Mouse (Mus musculus) neural tube, embryonic 14.5 days (tissue): ENCODE data around the gene Trpc4ap. TPM values are rescaled to one million over a fixed set of nuclear protein-coding genes. Genes with fewer than 3 reads are reported as not detected.

Source experiments
- ATAC-seq: fragments of 200-750 bp; cut with Nextera tagmentation; 2 replicates; pipeline ENCODE4 v1.8.0; 2017; ENCODE audit warnings: low read depth, mild to moderate bottlenecking, moderate TSS enrichment, moderate library complexity
- H3K27ac ChIP-seq: fragments of 300-500 bp; sonication (generic); 2 replicates; pipeline ENCODE4 v1.5.1; 2014; ENCODE audit warnings: low read depth, mild to moderate bottlenecking, control low read depth, low read length, moderate library complexity, mixed read lengths
- H3K27me3 ChIP-seq: fragments of 300-500 bp; sonication (generic); 2 replicates; pipeline ENCODE4 v1.6.1; 2014; ENCODE audit warnings: low read length; ENCODE audit not compliant: control insufficient read depth, insufficient read depth
- H3K36me3 ChIP-seq: fragments of 300-500 bp; sonication (generic); 2 replicates; pipeline ENCODE4 v1.6.1; 2014; ENCODE audit warnings: low read length, mixed read lengths; ENCODE audit not compliant: control insufficient read depth, insufficient read depth
- H3K4me1 ChIP-seq: fragments of 300-500 bp; sonication (generic); 2 replicates; pipeline ENCODE4 v1.6.1; 2014; ENCODE audit warnings: low read length; ENCODE audit not compliant: control insufficient read depth, insufficient read depth
- H3K4me2 ChIP-seq: fragments of 300-500 bp; sonication (generic); 2 replicates; pipeline ENCODE4 v1.6.1; 2014; ENCODE audit warnings: mild to moderate bottlenecking, low read depth, low read length, control low read depth
- H3K4me3 ChIP-seq: fragments of 300-500 bp; sonication (generic); 2 replicates; pipeline ENCODE4 v1.5.1; 2014; ENCODE audit warnings: low read depth, low read length, control low read depth, mixed read lengths
- H3K9ac ChIP-seq: fragments of 300-500 bp; sonication (generic); replicated peaks from 2 replicates; pipeline ENCODE4 v1.6.1; 2014; ENCODE audit warnings: low read depth, mild to moderate bottlenecking, control low read depth, low read length, mixed read lengths
- H3K9me3 ChIP-seq: fragments of 300-500 bp; sonication (generic); 2 replicates; pipeline ENCODE4 v1.6.1; 2016; ENCODE audit warnings: low read length; ENCODE audit not compliant: control insufficient read depth
- WGBS: fragments of 180-500 bp; shearing (Covaris S2); extraction: QIAGEN DNeasy Blood & Tissue Kit; methylation state at CpG from one replicate; pipeline ENCODE4 v1.1.7; 2014; 5-methylcytosine and 5-hydroxymethylcytosine counted together
- polyA plus RNA-seq: library from polyadenylated mRNA; unstranded; fragments of >200 nt; fragmentation: Nextera tagmentation; extraction: Ambion mirVana; gene quantifications from 2 replicates; pipeline ENCODE4 v1.2.1, GENCODE M21; 2014

Gene Trpc4ap
- polyA plus RNA-seq, 1 experiment from 2014 or later, result 165 TPM

DNA sequence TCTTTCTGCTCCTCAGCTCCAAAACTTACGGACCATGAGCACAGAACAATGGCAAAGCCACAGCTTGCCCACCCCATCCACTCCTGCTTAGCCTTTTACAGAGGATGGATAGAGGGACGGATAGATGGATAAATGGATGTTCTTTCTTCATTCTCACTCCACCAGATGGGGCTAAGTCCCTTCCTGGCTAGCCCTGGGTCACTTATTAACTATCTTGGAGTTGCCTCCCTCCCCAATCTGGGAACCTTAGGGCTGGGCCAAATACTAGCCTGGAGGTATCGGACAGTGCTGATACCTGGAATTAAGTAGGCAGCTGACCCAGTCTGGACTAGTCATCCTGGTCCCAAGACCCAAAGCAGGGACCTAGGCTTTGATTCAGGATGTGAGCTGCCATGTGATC lies 88.5 kb downstream of the Trpc4ap start:
- H3K9ac ChIP-seq, result no peak overlapping the region
- H3K4me2 ChIP-seq, result no peak overlapping the region
- 64% methylated on average over 3 of the region's 3 CpGs for WGBS
- H3K4me3 ChIP-seq, result no peak overlapping the region
- H3K36me3 ChIP-seq, result no peaks in the 10 kb centered on the region
- H3K27ac ChIP-seq, result no peak overlapping the region
- no peaks in the 10 kb centered on the region for H3K9me3 ChIP-seq
- no peaks in the 10 kb centered on the region for H3K27me3 ChIP-seq
- no peak for ATAC-seq
- H3K4me1 ChIP-seq, result no peaks in the 10 kb centered on the region

DNA sequence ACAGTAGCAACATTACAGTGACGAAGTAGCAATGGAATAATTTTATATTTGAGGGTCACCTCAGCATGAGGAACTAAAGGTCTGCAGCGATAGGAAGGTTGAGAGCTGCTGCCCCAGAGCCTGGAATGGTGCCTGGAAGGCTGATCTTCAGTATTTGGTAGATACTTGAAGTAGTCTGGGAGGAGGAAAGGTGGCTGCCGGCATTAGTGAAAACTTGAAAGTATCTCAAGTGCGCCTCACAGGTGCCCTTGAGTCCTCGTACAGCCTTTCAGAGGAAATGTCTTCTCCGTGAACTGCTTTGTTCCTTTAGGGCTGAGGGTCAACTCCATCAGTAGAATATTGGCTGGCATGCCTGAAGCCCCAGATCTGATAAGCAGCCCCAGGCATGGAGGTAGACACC lies 96.7 kb downstream of the Trpc4ap start:
- 84% methylated on average over 6 of the region's 6 CpGs for WGBS
- ATAC-seq, result no peak
- H3K9me3 ChIP-seq, result no peaks in the 10 kb centered on the region

DNA sequence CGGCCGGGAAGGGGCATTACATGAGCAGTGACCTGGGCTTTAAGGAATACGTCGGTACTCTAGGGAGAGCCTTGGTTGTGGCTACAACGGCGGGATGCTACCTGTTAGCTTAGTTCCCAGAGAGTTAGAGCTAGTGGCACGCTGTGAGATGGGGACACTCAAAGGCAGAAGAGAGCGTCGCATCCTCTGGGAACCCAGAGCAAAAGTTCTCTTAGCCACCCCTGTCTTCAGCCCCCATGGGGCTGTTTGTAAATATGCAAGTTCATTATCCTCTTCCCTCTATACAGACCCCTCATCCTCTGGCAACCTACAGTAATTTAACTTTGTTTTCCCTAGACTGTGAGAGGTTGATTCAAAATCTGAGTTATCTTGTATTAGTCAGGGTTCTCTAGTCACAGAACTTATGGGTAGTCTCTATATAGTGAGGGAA lies 99.3 kb downstream of the Trpc4ap start:
- WGBS, result 1% methylated on average over 9 of the region's 9 CpGs
- Histone ChIP-seq H3K36me3 (no peaks in the 10 kb centered on the region), H3K4me2 (peak overlapping the region; percentile 82), H3K27ac (peak overlapping the region; percentile 6; the same call in 1 of the 2 replicates), H3K4me3 (peak overlapping the region; percentile 58), H3K27me3 (no peaks in the 10 kb centered on the region), H3K9ac (peak overlapping the region; percentile 59), H3K4me1 (peaks cover 4% of the 10 kb centered on the region; the same call in 1 of the 2 replicates), H3K9me3 (no peaks in the 10 kb centered on the region)
- ATAC-seq, result no peak; the same call in 1 of the 2 replicates

More for the DNA sequence above, 96.7 kb downstream of the Trpc4ap start:
- Histone ChIP-seq H3K27ac (no peak overlapping the region), H3K4me1 (peaks cover 4% of the 10 kb centered on the region; the same call in 1 of the 2 replicates), H3K9ac (no peak overlapping the region), H3K4me2 (no peak overlapping the region), H3K27me3 (no peaks in the 10 kb centered on the region), H3K36me3 (no peaks in the 10 kb centered on the region), H3K4me3 (no peak overlapping the region)

DNA sequence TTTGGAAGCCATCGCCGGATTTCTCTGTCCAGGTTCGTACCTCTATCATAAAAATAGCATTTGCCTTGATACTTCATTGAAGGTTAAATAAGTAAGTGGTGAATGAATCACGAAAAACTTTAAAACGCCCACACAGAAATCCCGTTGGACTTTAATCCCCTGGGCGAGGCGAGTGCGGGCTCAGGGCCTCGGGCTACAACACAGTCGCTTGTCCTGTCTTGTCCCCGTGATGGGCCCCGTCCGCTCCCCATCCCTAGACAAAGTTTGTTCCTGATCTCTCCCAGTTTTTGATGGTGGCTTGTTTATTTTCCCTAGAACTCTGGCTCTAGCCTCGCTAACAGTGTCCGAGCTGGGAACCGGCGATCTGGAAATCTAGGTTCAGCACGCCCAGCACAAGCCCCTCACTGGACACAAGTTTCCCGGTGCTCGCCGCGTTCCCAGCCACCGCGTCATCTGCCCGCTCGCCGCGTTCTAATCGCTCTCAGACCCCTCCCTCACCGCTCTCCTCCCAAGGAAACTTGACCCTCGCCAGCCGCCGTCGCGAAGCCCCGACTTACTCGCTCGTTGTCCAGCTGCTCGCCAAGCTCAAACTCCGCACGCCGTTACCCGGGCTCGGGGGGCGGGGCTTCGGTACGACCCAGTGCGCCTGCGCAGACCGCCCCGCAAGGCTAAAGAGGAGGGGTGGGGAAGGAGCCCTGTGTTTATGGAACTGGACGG lies 99.9 kb downstream of the Trpc4ap start, which contains the start of gene Gss:
Gss (minus strand) TSS at position 674 of the 717 bp plus-strand sequence.
- H3K4me3 ChIP-seq, result peak within 1 kb of the TSS; percentile 58
- H3K9me3 ChIP-seq, result no peaks in the 10 kb centered on the region
- peak within 1 kb of the TSS; percentile 78; the same call in 1 of the 2 replicates for H3K27ac ChIP-seq
- WGBS, result under 1% methylated on average over 52 of the region's 53 CpGs
- ATAC-seq, result peak; percentile 89
- H3K4me2 ChIP-seq, result peak within 1 kb of the TSS; percentile 82
- peak within 1 kb of the TSS; percentile 59 for H3K9ac ChIP-seq
- H3K4me1 ChIP-seq, result peaks cover 4% of the 10 kb centered on the region; the same call in 1 of the 2 replicates
- no peaks in the 10 kb centered on the region for H3K36me3 ChIP-seq
- H3K27me3 ChIP-seq, result no peaks in the 10 kb centered on the region

DNA sequence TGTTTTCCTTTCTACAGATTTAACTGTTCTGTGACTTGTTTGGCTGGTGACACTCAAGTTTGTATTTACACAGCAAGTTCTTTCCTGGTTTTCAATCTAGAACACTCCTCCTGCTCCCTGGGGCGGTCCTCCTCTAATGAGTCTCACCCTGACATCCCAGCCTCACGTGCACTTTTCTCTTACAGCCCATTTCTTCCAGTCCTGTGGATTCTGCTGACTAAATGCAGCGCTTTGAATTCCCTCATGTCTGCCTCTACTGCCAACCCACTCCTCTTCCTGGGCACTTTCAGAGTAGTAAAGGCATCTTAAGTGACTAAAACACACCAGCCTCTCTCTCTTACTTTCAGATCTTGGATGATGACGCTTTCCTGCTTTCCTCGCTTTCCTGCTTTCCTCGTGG lies 100.5 kb downstream of the Trpc4ap start:
- peak overlapping the region; percentile 59 for H3K9ac ChIP-seq
- no peak; the same call in 1 of the 2 replicates for ATAC-seq
- 8% methylated on average over 6 of the region's 6 CpGs for WGBS

DNA sequence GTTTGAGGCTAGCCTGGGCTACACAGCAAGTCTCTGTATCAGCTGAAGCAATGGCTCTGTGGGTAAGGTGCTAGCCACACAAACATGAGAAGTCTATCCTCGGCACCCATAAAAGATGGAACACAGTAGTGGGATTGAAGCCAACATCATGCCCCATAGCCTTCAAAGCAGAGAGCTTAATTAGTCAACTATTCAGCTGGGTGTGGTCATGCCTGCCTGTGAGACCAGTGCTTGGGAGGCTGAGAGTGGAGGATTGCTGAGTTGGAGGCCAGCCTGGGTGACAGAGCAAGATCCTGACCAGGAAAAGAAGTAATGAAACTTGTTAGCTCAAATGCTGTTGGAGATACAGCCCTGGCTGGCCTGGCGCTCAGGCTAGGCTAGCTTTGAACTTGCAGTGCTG lies 101.3 kb downstream of the Trpc4ap start:
- Histone ChIP-seq H3K36me3 (no peaks in the 10 kb centered on the region), H3K4me3 (no peak overlapping the region), H3K27me3 (no peaks in the 10 kb centered on the region), H3K9ac (no peak overlapping the region), H3K27ac (no peak overlapping the region), H3K4me2 (no peak overlapping the region), H3K4me1 (peaks cover 4% of the 10 kb centered on the region; the same call in 1 of the 2 replicates), H3K9me3 (no peaks in the 10 kb centered on the region)
- WGBS, result 96% methylated on average over 2 of the region's 2 CpGs
- ATAC-seq, result no peak

More for the DNA sequence above, 100.5 kb downstream of the Trpc4ap start:
- H3K4me3 ChIP-seq, result peak overlapping the region; percentile 58
- H3K27ac ChIP-seq, result no peak overlapping the region
- peaks cover 4% of the 10 kb centered on the region; the same call in 1 of the 2 replicates for H3K4me1 ChIP-seq
- H3K36me3 ChIP-seq, result no peaks in the 10 kb centered on the region
- peak overlapping the region; percentile 82 for H3K4me2 ChIP-seq
- H3K27me3 ChIP-seq, result no peaks in the 10 kb centered on the region
- no peaks in the 10 kb centered on the region for H3K9me3 ChIP-seq

DNA sequence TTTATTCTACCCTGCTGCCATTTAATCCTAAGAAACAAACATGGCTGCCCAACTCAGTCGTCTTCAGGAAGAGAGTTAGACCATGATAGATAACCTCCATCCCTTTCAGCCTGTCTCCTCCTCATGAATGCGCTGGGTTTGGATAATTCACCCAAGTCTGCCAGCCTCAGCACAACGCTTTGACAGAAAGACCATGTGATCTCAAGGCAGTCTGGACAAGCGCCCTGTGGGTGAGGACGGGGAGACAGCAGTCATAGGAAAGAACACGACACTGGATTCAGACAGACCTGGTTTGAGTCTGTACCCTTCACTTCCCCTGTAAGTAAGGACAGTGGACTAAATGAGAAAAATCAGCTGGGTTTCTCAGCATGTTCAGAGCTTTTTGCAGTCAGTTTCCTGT lies 102.7 kb downstream of the Trpc4ap start:
- H3K36me3 ChIP-seq, result no peaks in the 10 kb centered on the region
- peaks cover 4% of the 10 kb centered on the region; the same call in 1 of the 2 replicates for H3K4me1 ChIP-seq
- H3K27me3 ChIP-seq, result no peaks in the 10 kb centered on the region
- no peak overlapping the region for H3K9ac ChIP-seq
- 70% methylated on average over 6 of the region's 6 CpGs for WGBS
- H3K27ac ChIP-seq, result no peak overlapping the region
- ATAC-seq, result no peak
- no peak overlapping the region for H3K4me3 ChIP-seq
- H3K4me2 ChIP-seq, result no peak overlapping the region
- no peaks in the 10 kb centered on the region for H3K9me3 ChIP-seq

DNA sequence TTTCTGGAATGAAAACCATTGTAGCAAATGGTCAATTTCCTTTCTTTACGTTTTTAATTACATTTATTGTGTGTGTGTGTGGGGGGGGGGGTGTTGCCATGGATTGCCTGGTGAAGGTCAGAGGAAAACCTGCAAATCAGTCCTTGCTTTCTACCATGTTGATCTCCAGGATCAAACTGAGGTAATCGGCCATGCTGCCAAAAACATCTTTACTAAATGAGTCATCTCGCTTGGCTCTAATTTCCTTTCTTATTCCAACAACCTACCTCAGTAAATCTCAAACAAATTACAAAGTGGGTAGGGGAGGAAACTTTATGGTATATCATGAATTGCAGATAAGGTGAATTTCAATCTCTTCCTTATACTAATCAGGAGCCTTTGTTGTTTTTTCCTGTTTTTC lies 104.0 kb downstream of the Trpc4ap start:
- Histone ChIP-seq H3K36me3 (no peaks in the 10 kb centered on the region), H3K4me1 (peaks cover 4% of the 10 kb centered on the region; the same call in 1 of the 2 replicates), H3K27ac (no peak overlapping the region), H3K27me3 (no peaks in the 10 kb centered on the region), H3K4me3 (no peak overlapping the region), H3K9me3 (no peaks in the 10 kb centered on the region), H3K4me2 (no peak overlapping the region), H3K9ac (no peak overlapping the region)
- ATAC-seq, result no peak
- WGBS, result 77% methylated on average over 3 of the region's 3 CpGs

DNA sequence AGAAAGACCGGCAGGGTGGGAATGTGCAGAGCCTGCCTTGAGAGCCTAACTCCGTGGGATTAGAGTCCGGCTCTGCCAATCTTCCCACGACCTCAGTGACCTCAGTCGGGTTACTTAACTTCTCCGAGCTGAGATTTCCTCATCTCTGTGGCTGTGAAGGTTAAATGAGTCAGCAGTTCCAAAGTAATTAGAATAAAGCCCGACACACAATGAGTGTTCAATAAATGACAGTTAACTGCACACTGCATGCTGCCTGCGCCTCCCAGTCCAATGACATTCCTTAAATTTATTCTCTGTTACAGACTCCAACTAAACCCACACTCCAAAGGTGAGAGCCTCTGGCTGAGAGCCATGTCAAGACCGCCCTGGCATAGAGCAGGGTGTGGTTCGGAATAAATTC lies 106.7 kb downstream of the Trpc4ap start:
- no peaks in the 10 kb centered on the region for H3K9me3 ChIP-seq
- H3K4me3 ChIP-seq, result no peak overlapping the region
- WGBS, result 70% methylated on average over 10 of the region's 10 CpGs
- no peaks in the 10 kb centered on the region; the same call in 1 of the 2 replicates for H3K36me3 ChIP-seq
- H3K9ac ChIP-seq, result no peak overlapping the region
- no peaks in the 10 kb centered on the region for H3K4me1 ChIP-seq
- H3K27ac ChIP-seq, result no peak overlapping the region
- H3K4me2 ChIP-seq, result no peak overlapping the region
- H3K27me3 ChIP-seq, result no peaks in the 10 kb centered on the region
- ATAC-seq, result no peak
